Mouse (Mus musculus) intestine, embryonic 16.5 days (tissue): ENCODE measurements around the gene Adra1d. TPM values are rescaled to one million over a fixed set of nuclear protein-coding genes. Genes with fewer than 3 reads are reported as not detected.

Source experiments
- ATAC-seq: fragments of 200-750 bp; cut with Nextera tagmentation; 2 replicates; pipeline ENCODE4 v1.8.0; 2017; ENCODE audit warnings: moderate TSS enrichment, moderate library complexity
- H3K27ac ChIP-seq: fragments of 300-500 bp; sonication (generic); 2 replicates; pipeline ENCODE4 v1.5.1; 2014; ENCODE audit warnings: mild to moderate bottlenecking, low read length
- H3K27me3 ChIP-seq: fragments of 300-500 bp; sonication (generic); replicated peaks from 2 replicates; pipeline ENCODE4 v1.6.1; 2014; ENCODE audit warnings: low read length, control low read depth, mixed read lengths; ENCODE audit not compliant: control insufficient read depth, insufficient read depth
- H3K36me3 ChIP-seq: fragments of 300-500 bp; sonication (generic); 2 replicates; pipeline ENCODE4 v1.6.1; 2014; ENCODE audit warnings: low read length, control low read depth; ENCODE audit not compliant: control insufficient read depth, insufficient read depth
- H3K4me1 ChIP-seq: fragments of 300-500 bp; sonication (generic); 2 replicates; pipeline ENCODE4 v1.6.1; 2014; ENCODE audit warnings: low read length, control low read depth, mixed read lengths; ENCODE audit not compliant: control insufficient read depth, insufficient read depth
- H3K4me2 ChIP-seq: fragments of 300-500 bp; sonication (generic); 2 replicates; pipeline ENCODE4 v1.6.1; 2014; ENCODE audit warnings: low read depth, low read length, control low read depth
- H3K4me3 ChIP-seq: fragments of 300-500 bp; sonication (generic); 2 replicates; pipeline ENCODE4 v1.5.1; 2014; ENCODE audit warnings: mild to moderate bottlenecking, low read length
- H3K9ac ChIP-seq: fragments of 300-500 bp; sonication (generic); 2 replicates; pipeline ENCODE4 v1.6.1; 2014; ENCODE audit warnings: low read depth, low read length
- H3K9me3 ChIP-seq: fragments of 300-500 bp; sonication (generic); 2 replicates; pipeline ENCODE4 v1.6.1; 2016; ENCODE audit warnings: low read length, control low read depth; ENCODE audit not compliant: control insufficient read depth
- WGBS: fragments of 180-500 bp; shearing (Covaris S2); extraction: QIAGEN DNeasy Blood & Tissue Kit; methylation state at CpG from one replicate; pipeline ENCODE4 v1.1.7; 2014; 5-methylcytosine and 5-hydroxymethylcytosine counted together
- polyA plus RNA-seq: library from polyadenylated mRNA; unstranded; fragments of >200 nt; fragmentation: Nextera tagmentation; extraction: Ambion mirVana; gene quantifications from 2 replicates; pipeline ENCODE4 v1.2.1, GENCODE M21; 2015

Adra1d gene
- polyA plus RNA-seq, 1 experiment from 2014 or later = 0.28 TPM

DNA sequence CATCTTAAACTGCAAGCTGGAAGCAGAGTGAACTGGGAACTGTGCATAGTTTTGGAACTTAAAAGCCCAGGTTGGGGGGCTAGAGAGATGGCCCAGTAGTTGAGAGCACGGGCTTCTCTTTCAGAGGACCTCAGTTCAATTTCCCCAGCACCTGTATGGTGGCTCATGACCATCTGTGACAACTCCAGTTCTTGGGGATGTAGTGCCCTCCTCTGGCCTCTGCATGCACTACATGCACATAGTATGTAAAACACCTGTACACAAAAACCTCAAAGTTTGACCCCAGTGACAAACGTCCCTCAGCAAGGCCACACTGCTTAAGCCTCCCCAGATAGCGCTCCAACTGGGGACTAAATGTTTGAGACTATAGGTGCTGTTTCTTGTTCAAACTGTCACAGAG, 35.0 kb downstream of the Adra1d start:
- Histone ChIP-seq H3K27me3 (no peaks in the 10 kb centered on the region), H3K9me3 (no peaks in the 10 kb centered on the region), H3K4me2 (no peak overlapping the region), H3K9ac (no peak overlapping the region), H3K27ac (no peak overlapping the region), H3K4me1 (no peaks in the 10 kb centered on the region), H3K36me3 (no peaks in the 10 kb centered on the region), H3K4me3 (no peak overlapping the region)
- ATAC-seq = no peak
- WGBS = 47% methylated on average over 3 of the region's 3 CpGs

DNA sequence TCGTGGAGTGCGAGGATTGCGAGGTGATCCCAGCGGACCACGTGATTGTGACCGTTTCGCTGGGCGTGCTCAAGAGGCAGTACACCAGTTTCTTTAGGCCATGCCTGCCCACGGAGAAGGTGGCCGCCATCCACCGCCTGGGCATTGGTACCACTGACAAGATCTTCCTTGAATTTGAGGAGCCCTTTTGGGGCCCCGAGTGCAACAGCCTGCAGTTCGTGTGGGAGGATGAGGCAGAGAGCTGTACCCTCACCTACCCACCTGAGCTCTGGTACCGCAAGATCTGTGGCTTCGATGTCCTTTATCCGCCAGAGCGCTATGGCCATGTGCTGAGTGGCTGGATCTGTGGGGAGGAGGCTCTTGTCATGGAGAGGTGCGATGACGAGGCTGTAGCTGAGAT, 41.3 kb downstream of the Adra1d start:
- Histone ChIP-seq H3K4me3 (no peak overlapping the region), H3K9me3 (no peaks in the 10 kb centered on the region), H3K9ac (no peak overlapping the region), H3K4me2 (no peak overlapping the region), H3K27me3 (no peaks in the 10 kb centered on the region), H3K36me3 (no peaks in the 10 kb centered on the region; the same call in 1 of the 2 replicates), H3K4me1 (no peaks in the 10 kb centered on the region), H3K27ac (no peak overlapping the region)
- 94% methylated on average over 19 of the region's 19 CpGs for WGBS
- no peak for ATAC-seq

DNA sequence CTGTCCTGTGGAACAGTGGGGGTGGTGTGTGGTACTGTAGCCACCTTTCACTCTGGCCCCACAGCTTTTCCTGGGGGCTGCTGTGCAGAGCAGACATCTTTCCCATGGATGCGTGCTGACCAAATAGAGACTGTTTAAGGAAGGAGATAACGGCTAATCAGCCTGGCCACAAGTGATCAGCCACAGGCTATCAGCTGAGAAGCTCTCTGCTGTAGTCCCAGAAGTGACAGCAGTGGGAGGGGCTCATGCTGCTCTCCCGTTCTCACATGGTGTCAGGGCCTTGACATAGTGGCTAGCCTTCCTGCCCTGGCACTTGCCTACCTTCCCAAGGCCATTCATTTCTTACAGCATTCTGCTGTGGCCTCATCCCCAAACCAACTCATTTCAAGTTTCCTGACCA, 43.3 kb downstream of the Adra1d start:
- H3K4me3 ChIP-seq = no peak overlapping the region
- WGBS = 37% methylated on average over 3 of the region's 3 CpGs
- ATAC-seq = no peak
- H3K36me3 ChIP-seq = no peaks in the 10 kb centered on the region; the same call in 1 of the 2 replicates
- H3K9me3 ChIP-seq = no peaks in the 10 kb centered on the region
- no peak overlapping the region for H3K27ac ChIP-seq
- no peaks in the 10 kb centered on the region for H3K27me3 ChIP-seq
- H3K4me2 ChIP-seq = no peak overlapping the region
- no peaks in the 10 kb centered on the region; the same call in 1 of the 2 replicates for H3K4me1 ChIP-seq
- no peak overlapping the region for H3K9ac ChIP-seq

DNA sequence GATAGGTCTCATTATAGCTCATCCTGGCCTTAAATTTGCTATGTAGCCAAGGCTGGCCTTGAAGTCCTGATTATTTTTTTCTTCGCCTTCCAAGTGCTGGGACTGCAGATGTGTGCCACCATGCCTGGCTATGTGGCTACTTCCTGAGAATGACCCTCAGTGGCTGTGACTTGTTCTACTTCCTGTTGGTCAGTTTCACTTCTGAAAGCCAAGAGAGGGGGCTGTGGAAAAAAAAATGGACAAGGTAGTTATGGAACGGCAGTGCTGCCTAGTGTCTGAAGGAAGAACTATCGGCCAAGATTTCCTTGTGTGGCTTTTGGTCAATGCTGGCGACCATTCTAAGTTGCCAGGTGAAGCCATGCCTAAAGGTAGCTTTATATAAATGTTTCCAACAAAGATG, 44.5 kb downstream of the Adra1d start:
- no peak overlapping the region for H3K4me3 ChIP-seq
- no peak for ATAC-seq
- no peak overlapping the region for H3K4me2 ChIP-seq

DNA sequence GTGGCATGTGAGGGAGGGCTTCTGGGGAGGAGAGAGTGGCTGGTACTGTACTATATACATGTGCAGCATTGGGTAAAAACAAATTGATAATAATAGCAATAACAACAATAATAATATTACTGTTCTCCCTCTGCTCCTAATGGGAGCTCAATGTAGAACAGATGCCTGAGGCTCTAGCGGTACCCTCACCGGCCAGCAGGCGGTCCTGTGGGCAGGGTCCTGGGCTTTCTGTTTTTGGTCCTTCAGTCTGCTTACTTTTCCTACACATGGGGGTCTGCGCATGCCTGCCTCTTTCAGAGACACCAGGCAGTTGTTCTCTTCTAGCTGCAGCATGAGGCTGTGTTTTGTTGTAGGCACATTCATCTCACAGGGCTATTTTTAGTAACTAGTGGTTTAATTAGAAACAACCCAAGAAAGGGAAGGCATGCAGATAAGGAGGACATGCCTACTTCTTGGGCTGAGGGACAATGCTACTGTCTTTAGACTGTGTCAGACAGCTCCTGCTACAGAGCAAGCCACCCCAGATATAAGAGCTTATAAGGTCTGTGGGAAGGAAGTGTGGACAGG, 47.9 kb downstream of the Adra1d start:
- H3K4me3 ChIP-seq = no peak overlapping the region
- no peaks in the 10 kb centered on the region for H3K36me3 ChIP-seq
- H3K4me2 ChIP-seq = no peak overlapping the region
- ATAC-seq = no peak
- no peak overlapping the region for H3K27ac ChIP-seq
- peaks cover 8% of the 10 kb centered on the region for H3K4me1 ChIP-seq
- no peaks in the 10 kb centered on the region for H3K27me3 ChIP-seq
- H3K9ac ChIP-seq = no peak overlapping the region
- H3K9me3 ChIP-seq = no peaks in the 10 kb centered on the region
- 78% methylated on average over 4 of the region's 4 CpGs for WGBS

More for the DNA sequence above, 44.5 kb downstream of the Adra1d start:
- Histone ChIP-seq H3K36me3 (no peaks in the 10 kb centered on the region; the same call in 1 of the 2 replicates), H3K9ac (no peak overlapping the region), H3K9me3 (no peaks in the 10 kb centered on the region), H3K27ac (no peak overlapping the region), H3K4me1 (no peaks in the 10 kb centered on the region; the same call in 1 of the 2 replicates), H3K27me3 (no peaks in the 10 kb centered on the region)
- 87% methylated on average over 4 of the region's 4 CpGs for WGBS

DNA sequence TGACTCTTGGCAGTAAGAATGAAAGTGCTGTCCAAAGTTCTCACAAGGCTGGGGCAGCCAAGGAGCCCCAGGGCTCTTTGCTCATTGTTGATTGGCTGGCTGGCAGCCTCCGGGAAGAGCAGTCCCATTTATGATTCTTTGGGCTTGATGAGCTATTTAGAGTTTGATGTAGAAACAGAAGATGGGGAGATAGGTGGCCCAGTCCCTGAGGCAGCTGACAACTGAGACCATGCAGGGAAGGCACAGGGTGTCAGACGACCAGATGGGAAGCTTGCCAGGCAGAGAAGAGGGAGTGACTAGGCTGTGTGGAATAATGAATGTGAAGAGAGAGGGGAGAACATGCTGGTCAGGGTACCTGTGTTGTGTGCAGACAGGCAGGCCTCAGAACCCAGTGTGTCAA, 48.6 kb downstream of the Adra1d start:
- Histone ChIP-seq H3K9ac (no peak overlapping the region), H3K27ac (no peak overlapping the region), H3K36me3 (no peaks in the 10 kb centered on the region), H3K27me3 (no peaks in the 10 kb centered on the region), H3K4me2 (no peak overlapping the region), H3K4me3 (no peak overlapping the region), H3K4me1 (peaks cover 12% of the 10 kb centered on the region), H3K9me3 (no peaks in the 10 kb centered on the region)
- ATAC-seq = no peak
- whole genome bisulfite sequencing = 26% methylated on average over 2 of the region's 2 CpGs

DNA sequence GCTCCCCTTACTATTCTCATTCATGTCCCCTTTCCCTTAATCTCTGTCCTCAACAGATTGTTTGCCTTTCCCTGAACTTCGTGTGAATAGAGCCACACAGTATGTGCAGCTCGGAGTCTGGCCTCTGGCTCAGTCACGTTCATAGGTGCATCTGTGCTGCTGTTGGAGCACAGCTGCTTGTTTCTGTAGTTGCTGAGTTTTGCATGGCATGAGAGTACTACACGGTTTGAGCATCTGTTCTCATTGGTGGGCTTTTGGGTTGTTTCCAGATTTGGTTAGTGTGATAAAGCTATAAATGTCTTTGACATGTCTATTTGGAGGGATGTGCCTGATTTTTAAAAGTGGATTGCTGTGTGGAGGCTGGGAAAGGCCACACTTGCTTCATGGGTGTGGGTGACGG, 51.6 kb downstream of the Adra1d start:
- Histone ChIP-seq H3K4me1 (peaks cover 18% of the 10 kb centered on the region), H3K4me2 (no peak overlapping the region), H3K4me3 (no peak overlapping the region), H3K9me3 (no peaks in the 10 kb centered on the region), H3K36me3 (no peaks in the 10 kb centered on the region), H3K9ac (no peak overlapping the region), H3K27me3 (no peaks in the 10 kb centered on the region), H3K27ac (no peak overlapping the region)
- ATAC-seq = no peak
- 69% methylated on average over 5 of the region's 5 CpGs for WGBS

DNA sequence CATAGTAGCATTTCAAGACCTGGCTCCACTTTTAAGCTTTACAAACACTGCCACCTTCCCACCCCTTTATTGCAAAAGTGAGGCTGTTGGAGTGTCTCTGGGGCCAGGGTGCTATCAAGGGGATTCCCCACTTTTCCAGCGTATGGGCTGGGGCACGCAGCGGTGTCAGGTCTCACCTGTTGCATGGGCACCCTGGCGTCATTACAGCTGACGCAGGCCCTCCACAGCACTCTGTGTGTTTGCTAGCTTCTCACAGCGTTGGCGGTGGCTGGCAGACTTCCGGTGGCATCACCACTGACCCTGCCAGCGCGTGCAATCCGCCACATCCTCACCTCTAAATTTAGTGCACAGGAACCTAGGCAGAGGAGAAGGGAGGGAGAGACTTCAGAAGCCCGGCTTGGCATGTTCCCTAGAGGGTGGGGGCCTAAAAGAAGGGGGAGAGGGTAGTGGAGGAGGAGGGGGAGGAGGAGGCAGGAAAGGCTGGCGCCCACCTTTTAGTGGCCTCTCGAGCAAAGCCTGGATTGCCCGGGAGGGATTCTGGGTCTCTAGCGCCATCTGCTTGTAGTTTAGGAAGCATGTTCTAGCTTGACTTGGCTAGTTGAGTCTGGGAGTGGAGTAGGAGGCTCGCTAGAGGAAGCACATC, 52.3 kb downstream of the Adra1d start:
- peak; percentile 65 for ATAC-seq
- peak overlapping the region; percentile 43; the same call in 1 of the 2 replicates for H3K9ac ChIP-seq

DNA sequence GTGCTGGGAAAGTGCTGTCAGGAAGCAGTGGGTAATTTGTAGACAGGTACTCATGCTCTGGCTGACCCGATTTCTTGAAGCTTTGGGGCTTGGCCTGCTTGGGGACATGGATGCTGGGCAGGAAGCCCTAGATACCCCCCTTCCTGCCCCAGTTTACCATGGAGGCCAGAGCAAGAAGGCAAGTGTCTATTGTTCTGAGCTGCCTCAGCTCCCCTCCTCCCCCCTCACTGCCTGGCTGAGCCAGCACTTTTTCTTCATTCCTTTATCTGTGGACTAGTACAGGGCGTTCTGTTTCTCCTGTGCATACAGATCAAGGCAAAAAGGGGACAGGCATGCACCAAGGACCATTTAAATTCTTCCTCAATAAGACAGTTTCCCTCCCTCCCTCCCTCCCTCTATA, 53.6 kb downstream of the Adra1d start:
- 55% methylated on average over 2 of the region's 2 CpGs for WGBS
- Histone ChIP-seq H3K36me3 (no peaks in the 10 kb centered on the region), H3K4me1 (peaks cover 18% of the 10 kb centered on the region), H3K9me3 (no peaks in the 10 kb centered on the region), H3K27ac (no peak overlapping the region), H3K4me2 (no peak overlapping the region), H3K9ac (no peak overlapping the region), H3K4me3 (no peak overlapping the region), H3K27me3 (no peaks in the 10 kb centered on the region)
- ATAC-seq = no peak

More for the DNA sequence above, 52.3 kb downstream of the Adra1d start:
- peaks cover 18% of the 10 kb centered on the region for H3K4me1 ChIP-seq
- no peaks in the 10 kb centered on the region for H3K9me3 ChIP-seq
- H3K4me3 ChIP-seq = peak overlapping the region; percentile 30
- no peaks in the 10 kb centered on the region for H3K36me3 ChIP-seq
- H3K27ac ChIP-seq = no peak overlapping the region; the same call in 1 of the 2 replicates
- H3K4me2 ChIP-seq = peak overlapping the region; percentile 60
- no peaks in the 10 kb centered on the region for H3K27me3 ChIP-seq
- WGBS = 12% methylated on average over 17 of the region's 17 CpGs
